Mouse (Mus musculus) adrenal gland, postnatal 10 days (tissue): ENCODE measurements around the gene Anks6. TPM values are rescaled to one million over a fixed set of nuclear protein-coding genes. Genes with fewer than 3 reads are reported as not detected.
"Not testable (repeated sequence)": the region's sequence is repeated elsewhere in the genome, so short reads cannot be mapped to it uniquely, and the experiment has no call there.

Experiments
- DNase-seq: peaks from one replicate; pipeline ENCODE4 v3.0.0; 2021; ENCODE audit warnings: mixed read lengths
- long read RNA-seq, 2 experiments: library from polyadenylated mRNA; stranded (forward); transcript quantifications; one replicate each; pipeline ENCODE4 v2.0.0; 2021
- total RNA-seq, 2 experiments: library from RNA; stranded (reverse); gene quantifications; 2 replicates each; pipeline ENCODE4 v1.2.3; 2021

Gene Anks6
- total RNA-seq: 1 to 10 TPM; 3.6 to 6.4 TPM
- long read RNA-seq, experiment 1, partial matches to known transcripts: 0 of 3 reads
- long read RNA-seq, experiment 1, other reads (novel, unspliced or antisense): 0 of 3 reads
- long read RNA-seq, experiment 2, partial matches to known transcripts: 1 of 4 reads
- long read RNA-seq, experiment 2, other reads (novel, unspliced or antisense): 2 of 4 reads

GRCm38 (mm10) chr4:47056791-47057509 is at the start of gene Anks6:
Anks6 (minus strand) TSS chr4:47057427.
- DNase-seq: peak; percentile 86

GRCm38 (mm10) chr4:47103561-47103960 is 46.3 kb upstream of the Anks6 start:
- DNase-seq: no peak

- DNase-seq: no peak
Measured at GRCm38 (mm10) chr4:47093647-47094046, 36.4 kb upstream of the Anks6 start.

GRCm38 (mm10) chr4:47093161-47093560 is 35.9 kb upstream of the Anks6 start:
- DNase-seq: no peak

- DNase-seq: no peak
Measured at GRCm38 (mm10) chr4:47092387-47093021, 35.3 kb upstream of the Anks6 start.

- peak; percentile 30 for DNase-seq
Measured at GRCm38 (mm10) chr4:47091493-47092386, 34.5 kb upstream of the Anks6 start, which contains the start of gene Galnt12. Galnt12 (plus strand) TSS chr4:47091909.

- no peak for DNase-seq
Measured at GRCm38 (mm10) chr4:47088671-47089070, 31.4 kb upstream of the Anks6 start.

GRCm38 (mm10) chr4:47083824-47084223 is 26.6 kb upstream of the Anks6 start:
- no peak for DNase-seq

GRCm38 (mm10) chr4:47080647-47081010 is 23.4 kb upstream of the Anks6 start:
- no peak for DNase-seq

- DNase-seq: no peak
Measured at GRCm38 (mm10) chr4:47079997-47080646, 22.9 kb upstream of the Anks6 start.

GRCm38 (mm10) chr4:47075054-47075453 is 17.8 kb upstream of the Anks6 start:
- DNase-seq: no peak

- no peak for DNase-seq
Measured at GRCm38 (mm10) chr4:47060900-47061299, 3.7 kb upstream of the Anks6 start.

- DNase-seq: no peak
Measured at GRCm38 (mm10) chr4:47057510-47058325, 491 bp upstream of the Anks6 start.

- DNase-seq: no peak
Measured at GRCm38 (mm10) chr4:47055570-47056080, 1.6 kb downstream of the Anks6 start.

GRCm38 (mm10) chr4:47055170-47055569 is 2.1 kb downstream of the Anks6 start:
- not testable (repeated sequence) for DNase-seq

- DNase-seq: no peak
Measured at GRCm38 (mm10) chr4:47051905-47052304, 5.3 kb downstream of the Anks6 start.

GRCm38 (mm10) chr4:47050642-47051381 is 6.4 kb downstream of the Anks6 start:
- no peak for DNase-seq

- DNase-seq: peak; percentile 94
Measured at GRCm38 (mm10) chr4:47050167-47050566, 7.1 kb downstream of the Anks6 start.

- peak; percentile 1 for DNase-seq
Measured at GRCm38 (mm10) chr4:47049216-47049615, 8.0 kb downstream of the Anks6 start.

- no peak for DNase-seq
Measured at GRCm38 (mm10) chr4:47047765-47048164, 9.5 kb downstream of the Anks6 start.
